Mouse (Mus musculus) hindbrain, embryonic 14.5 days (tissue): ENCODE data around the gene Emid1. TPM values are rescaled to one million over a fixed set of nuclear protein-coding genes. Genes with fewer than 3 reads are reported as not detected.

ENCODE experiments used
- ATAC-seq: fragments of 200-750 bp; cut with Nextera tagmentation; 2 replicates; pipeline ENCODE4 v1.8.0; 2017; ENCODE audit warnings: moderate number of reproducible peaks, mild to moderate bottlenecking, moderate TSS enrichment, moderate library complexity; ENCODE audit not compliant: low FRiP score
- DNase-seq: peaks from one replicate; pipeline ENCODE4 v3.0.0-alpha.2; 2015; ENCODE audit warnings: low spot score
- H3K27ac ChIP-seq: fragments of 300-500 bp; sonication (generic); 2 replicates; pipeline ENCODE4 v1.5.1; 2014; ENCODE audit warnings: mild to moderate bottlenecking, moderate library complexity
- H3K27me3 ChIP-seq: fragments of 300-500 bp; sonication (generic); 2 replicates; pipeline ENCODE4 v1.6.1; 2014; ENCODE audit warnings: mild to moderate bottlenecking, low read length, mixed read lengths; ENCODE audit not compliant: control insufficient read depth, insufficient read depth
- H3K36me3 ChIP-seq: fragments of 300-500 bp; sonication (generic); replicated peaks from 2 replicates; pipeline ENCODE4 v1.6.1; 2014; ENCODE audit not compliant: control insufficient read depth, insufficient read depth
- H3K4me1 ChIP-seq: fragments of 300-500 bp; sonication (generic); replicated peaks from 2 replicates; pipeline ENCODE4 v1.6.1; 2014; ENCODE audit warnings: antibody characterized with exemption, low read length, mixed read lengths; ENCODE audit not compliant: control insufficient read depth, insufficient read depth
- H3K4me2 ChIP-seq: fragments of 300-500 bp; sonication (generic); replicated peaks from 2 replicates; pipeline ENCODE4 v1.6.1; 2014; ENCODE audit warnings: mild to moderate bottlenecking, moderate library complexity
- H3K4me3 ChIP-seq: fragments of 300-500 bp; sonication (generic); replicated peaks from 2 replicates; pipeline ENCODE4 v1.5.1; 2014; ENCODE audit warnings: mild to moderate bottlenecking, low read length
- H3K9ac ChIP-seq: fragments of 300-500 bp; sonication (generic); 2 replicates; pipeline ENCODE4 v1.6.1; 2014
- H3K9me3 ChIP-seq: fragments of 300-500 bp; sonication (generic); 2 replicates; pipeline ENCODE4 v1.6.1; 2016; ENCODE audit warnings: low read length; ENCODE audit not compliant: control insufficient read depth
- WGBS: fragments of 180-500 bp; shearing (Covaris S2); extraction: QIAGEN DNeasy Blood & Tissue Kit; methylation state at CpG from one replicate; pipeline ENCODE4 v1.1.7; 2014; 5-methylcytosine and 5-hydroxymethylcytosine counted together
- polyA plus RNA-seq: library from polyadenylated mRNA; unstranded; fragments of >200 nt; fragmentation: Nextera tagmentation; extraction: Ambion mirVana; gene quantifications from 2 replicates; pipeline ENCODE4 v1.2.1, GENCODE M21; 2014

Gene Emid1
- polyA plus RNA-seq, 1 experiment from 2014 or later, result 17.8 TPM

DNA sequence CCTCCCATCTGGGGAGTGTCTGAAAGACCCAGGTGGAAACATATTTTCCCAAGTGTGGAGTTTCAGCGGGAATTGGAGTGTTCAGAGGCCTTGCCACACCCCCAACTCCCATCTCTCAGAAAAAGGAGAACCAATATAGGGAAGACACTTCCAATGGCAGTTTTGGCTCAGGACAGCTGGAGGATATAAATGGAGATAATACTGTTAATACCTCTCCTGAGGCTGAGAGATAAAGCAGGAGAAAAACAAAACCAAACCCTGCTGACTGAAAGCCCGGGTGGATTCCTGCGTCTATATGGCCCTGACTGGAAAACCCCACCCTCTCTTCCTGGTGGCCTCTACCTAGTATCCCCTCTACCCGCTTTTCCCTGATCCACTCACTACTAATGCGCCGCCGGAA, 49.7 kb downstream of the Emid1 start:
- DNase-seq (no peak), ATAC-seq (no peak)
- WGBS, result 93% methylated on average over 7 of the region's 7 CpGs
- H3K36me3 ChIP-seq, result peaks cover 38% of the 10 kb centered on the region
- H3K4me2 ChIP-seq, result no peak overlapping the region
- H3K4me3 ChIP-seq, result no peak overlapping the region
- H3K9me3 ChIP-seq, result no peaks in the 10 kb centered on the region
- no peaks in the 10 kb centered on the region for H3K27me3 ChIP-seq
- H3K9ac ChIP-seq, result no peak overlapping the region
- H3K4me1 ChIP-seq, result peaks cover 18% of the 10 kb centered on the region
- H3K27ac ChIP-seq, result no peak overlapping the region

DNA sequence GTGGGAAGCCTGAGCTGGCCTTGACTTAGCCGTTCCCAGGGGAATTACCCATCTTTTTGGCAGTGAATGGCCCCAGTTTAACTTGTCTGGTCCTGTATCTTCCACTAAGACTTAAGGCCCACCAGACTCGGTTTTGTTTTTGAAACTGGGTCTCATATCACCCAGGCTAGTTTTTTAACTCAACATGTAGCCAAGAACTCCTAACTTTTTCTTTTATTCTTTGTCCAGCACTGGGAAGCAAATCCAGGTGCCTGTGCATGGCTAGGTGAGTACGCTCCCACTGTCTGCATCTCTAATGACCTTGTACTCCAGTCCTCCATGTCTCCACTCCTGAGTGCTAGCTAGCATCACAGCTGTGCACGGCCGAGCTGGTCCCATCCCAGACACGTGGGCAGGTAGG, 50.4 kb downstream of the Emid1 start:
- Histone ChIP-seq H3K27me3 (no peaks in the 10 kb centered on the region), H3K9me3 (no peaks in the 10 kb centered on the region), H3K27ac (no peak overlapping the region), H3K4me3 (no peak overlapping the region), H3K9ac (no peak overlapping the region), H3K4me2 (0 out of 2 replicates have a peak overlapping the region, but pooled peaks have one; percentile 87), H3K36me3 (peaks cover 38% of the 10 kb centered on the region), H3K4me1 (peaks cover 26% of the 10 kb centered on the region)
- 88% methylated on average over 6 of the region's 6 CpGs for WGBS
- ATAC-seq, result no peak
- no peak for DNase-seq

- Histone ChIP-seq H3K4me3 (peak overlapping the region; percentile 99), H3K9ac (peak overlapping the region; percentile 98), H3K9me3 (no peaks in the 10 kb centered on the region), H3K4me1 (peaks cover 34% of the 10 kb centered on the region), H3K27ac (peak overlapping the region; percentile 99; the same call in 1 of the 2 replicates), H3K27me3 (no peaks in the 10 kb centered on the region), H3K36me3 (peaks cover 37% of the 10 kb centered on the region), H3K4me2 (peak overlapping the region; percentile 87)
- no peak for DNase-seq
- 36% methylated on average over 5 of the region's 5 CpGs for WGBS
- no peak for ATAC-seq
Measured at GRCm38 (mm10) chr11:5100801-5101200, 51.3 kb downstream of the Emid1 start.

DNA sequence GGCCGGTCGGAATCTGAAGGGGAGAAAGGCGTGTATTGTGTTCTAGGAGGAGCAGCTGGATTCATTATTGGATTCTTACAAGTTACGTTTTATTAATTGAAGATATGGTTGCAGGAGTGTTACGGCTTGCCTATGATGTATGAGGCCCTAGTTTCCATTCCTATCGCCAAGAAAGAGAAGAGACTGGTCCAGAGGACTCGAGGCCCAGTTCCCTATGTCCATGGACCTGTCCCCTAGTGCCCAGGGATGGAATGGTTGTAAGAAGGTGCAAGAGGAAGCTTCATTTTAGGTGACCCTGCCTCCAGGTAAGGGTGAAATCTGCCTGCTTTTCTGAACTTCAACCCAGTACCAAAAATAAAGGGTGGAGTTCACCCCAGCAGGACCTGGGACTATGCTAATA, 51.8 kb downstream of the Emid1 start:
- H3K27ac ChIP-seq, result peak overlapping the region; percentile 99
- DNase-seq (no peak), ATAC-seq (no peak)
- H3K4me1 ChIP-seq, result peaks cover 35% of the 10 kb centered on the region
- H3K4me2 ChIP-seq, result peak overlapping the region; percentile 87
- peak overlapping the region; percentile 99 for H3K4me3 ChIP-seq
- peak overlapping the region; percentile 98 for H3K9ac ChIP-seq
- H3K36me3 ChIP-seq, result peaks cover 32% of the 10 kb centered on the region
- 1% methylated on average over 7 of the region's 7 CpGs for WGBS
- no peaks in the 10 kb centered on the region for H3K27me3 ChIP-seq
- no peaks in the 10 kb centered on the region for H3K9me3 ChIP-seq

DNA sequence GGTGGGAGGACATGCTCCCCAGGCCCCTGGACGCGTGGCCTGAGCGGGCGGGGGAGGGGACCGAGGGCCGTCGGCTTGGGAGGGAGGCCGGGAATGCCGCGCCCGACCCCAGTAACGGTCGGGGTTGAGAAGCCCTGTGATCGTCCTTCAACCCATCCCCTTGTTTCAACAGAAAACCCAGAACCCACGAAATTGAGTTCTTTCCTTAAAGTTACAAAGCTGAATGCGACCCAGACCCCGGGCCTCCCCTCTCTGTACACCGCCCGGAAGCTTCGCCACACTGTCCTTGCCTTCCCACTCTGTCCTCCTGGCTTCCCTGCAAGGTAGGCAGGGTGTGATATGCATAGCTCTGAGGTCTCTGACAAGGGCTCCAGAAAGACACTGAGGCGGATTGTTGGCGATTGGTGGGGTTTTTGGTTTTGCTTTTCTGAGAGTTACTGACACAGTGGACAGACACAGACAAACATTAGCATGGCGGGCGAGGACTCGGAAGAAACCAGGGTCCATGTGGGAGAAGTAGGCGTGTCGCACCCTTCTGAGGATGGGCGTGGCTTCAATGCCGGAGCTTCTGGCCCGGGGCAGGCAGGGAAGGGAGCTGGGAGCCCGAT, 52.4 kb downstream of the Emid1 start:
- peaks cover 35% of the 10 kb centered on the region for H3K4me1 ChIP-seq
- ATAC-seq, result peak; percentile 69
- H3K27me3 ChIP-seq, result no peaks in the 10 kb centered on the region
- H3K9me3 ChIP-seq, result no peaks in the 10 kb centered on the region
- peak overlapping the region; percentile 99 for H3K27ac ChIP-seq
- WGBS, result under 1% methylated on average over 31 of the region's 31 CpGs
- H3K36me3 ChIP-seq, result peaks cover 27% of the 10 kb centered on the region
- H3K4me3 ChIP-seq, result peak overlapping the region; percentile 99
- peak overlapping the region; percentile 87 for H3K4me2 ChIP-seq
- H3K9ac ChIP-seq, result peak overlapping the region; percentile 98
- DNase-seq, result peak; percentile 83

DNA sequence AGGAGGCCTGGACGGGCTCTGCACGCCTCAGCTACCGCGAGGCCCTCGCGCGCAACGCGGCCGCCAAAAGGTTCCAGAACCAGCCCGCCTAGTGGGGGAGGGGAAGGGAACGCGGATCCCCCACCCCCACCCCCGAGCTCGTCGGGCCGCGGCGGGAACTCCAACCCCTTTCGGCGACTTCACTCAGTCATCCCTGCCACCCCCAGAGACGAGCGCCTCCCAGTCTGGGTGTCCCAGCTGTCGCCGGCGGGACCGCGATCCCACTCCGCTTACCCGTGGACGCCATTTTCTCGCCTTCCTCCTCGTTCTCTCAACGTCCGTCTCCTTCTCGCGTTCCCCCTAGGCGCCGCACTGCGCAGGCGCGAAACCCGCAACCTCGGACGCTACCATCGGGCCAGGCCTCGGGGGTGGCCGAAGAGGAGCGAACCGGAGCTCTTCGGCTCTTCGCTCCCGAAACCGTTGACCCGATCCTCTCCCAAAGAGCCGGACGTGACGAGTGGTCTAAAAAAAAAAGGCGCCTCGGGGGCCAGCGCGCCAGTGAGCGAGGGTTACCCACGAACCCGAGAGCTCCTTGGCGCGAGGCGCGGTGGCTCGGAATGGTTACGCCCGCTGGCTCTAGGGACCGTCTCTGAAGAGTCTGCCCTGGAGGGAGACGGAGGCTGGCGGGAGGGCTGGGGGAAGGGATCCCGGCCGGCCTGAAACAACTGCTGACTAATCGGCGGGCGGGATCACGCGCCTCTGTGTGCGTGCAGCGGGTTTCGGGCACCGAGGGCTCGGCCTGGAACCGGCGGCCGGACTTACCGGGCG, 53.1 kb downstream of the Emid1 start, which contains the start of the genes Rhbdd3 and Ewsr1:
Rhbdd3 (plus strand) TSS at position 191 of the 807 bp plus-strand sequence.
Ewsr1 (minus strand) TSS at position 531 of the 807 bp plus-strand sequence.
- Histone ChIP-seq H3K27me3 (no peaks in the 10 kb centered on the region), H3K4me2 (peak within 1 kb of the TSS; percentile 87), H3K4me3 (peak within 1 kb of the TSS; percentile 99), H3K36me3 (peaks cover 20% of the 10 kb centered on the region), H3K9me3 (no peaks in the 10 kb centered on the region), H3K4me1 (peaks cover 35% of the 10 kb centered on the region), H3K27ac (peak within 1 kb of the TSS; percentile 99), H3K9ac (peak within 1 kb of the TSS; percentile 98)
- under 1% methylated on average over 86 of the region's 92 CpGs for WGBS
- DNase-seq, result peak; percentile 98
- ATAC-seq, result peak; percentile 91

GRCm38 (mm10) chr11:5098035-5098735, 53.9 kb downstream of the Emid1 start:
- H3K36me3 ChIP-seq, result peaks cover 16% of the 10 kb centered on the region
- DNase-seq (peak; percentile 41), ATAC-seq (no peak)
- peak overlapping the region; percentile 87 for H3K4me2 ChIP-seq
- no peaks in the 10 kb centered on the region for H3K27me3 ChIP-seq
- peak overlapping the region; percentile 99 for H3K4me3 ChIP-seq
- H3K9ac ChIP-seq, result peak overlapping the region; percentile 98
- H3K27ac ChIP-seq, result peak overlapping the region; percentile 99
- peaks cover 35% of the 10 kb centered on the region for H3K4me1 ChIP-seq
- WGBS, result under 1% methylated on average over 44 of the region's 44 CpGs
- no peaks in the 10 kb centered on the region for H3K9me3 ChIP-seq

GRCm38 (mm10) chr11:5096480-5097020, 55.5 kb downstream of the Emid1 start:
- no peak for DNase-seq
- 76% methylated on average over 8 of the region's 8 CpGs for whole genome bisulfite sequencing
- peaks cover 34% of the 10 kb centered on the region for H3K4me1 ChIP-seq
- H3K36me3 ChIP-seq, result peaks cover 20% of the 10 kb centered on the region
- no peak overlapping the region for H3K9ac ChIP-seq
- no peak for ATAC-seq
- peak overlapping the region; percentile 99 for H3K4me3 ChIP-seq
- H3K9me3 ChIP-seq, result no peaks in the 10 kb centered on the region
- peak overlapping the region; percentile 87 for H3K4me2 ChIP-seq
- no peaks in the 10 kb centered on the region for H3K27me3 ChIP-seq
- H3K27ac ChIP-seq, result no peak overlapping the region

DNA sequence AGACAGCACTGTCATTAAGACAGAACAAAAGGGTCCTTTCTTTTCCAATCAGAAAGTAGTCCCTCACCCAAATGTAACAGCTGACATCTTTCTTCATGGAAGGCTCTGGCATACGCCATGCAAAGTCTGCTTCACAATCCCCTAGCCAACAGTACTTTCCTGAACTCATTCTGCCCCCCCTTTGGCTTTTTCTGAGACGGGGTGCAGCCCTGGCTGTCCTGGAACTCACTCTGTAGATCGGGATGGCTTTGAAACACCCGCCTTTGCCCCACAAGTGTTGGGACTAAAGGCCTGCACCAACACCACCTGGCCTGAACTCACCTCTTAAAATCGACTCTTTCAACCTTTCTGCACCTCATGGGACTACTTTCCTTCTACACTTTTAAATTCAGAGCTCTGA, 56.2 kb downstream of the Emid1 start:
- 78% methylated on average over 5 of the region's 5 CpGs for WGBS
- H3K27me3 ChIP-seq, result no peaks in the 10 kb centered on the region
- no peaks in the 10 kb centered on the region for H3K9me3 ChIP-seq
- no peak overlapping the region for H3K9ac ChIP-seq
- DNase-seq (no peak), ATAC-seq (no peak)
- no peak overlapping the region for H3K4me3 ChIP-seq
- 0 out of 2 replicates have a peak overlapping the region, but pooled peaks have one; percentile 87 for H3K4me2 ChIP-seq
- peaks cover 27% of the 10 kb centered on the region for H3K4me1 ChIP-seq
- H3K36me3 ChIP-seq, result peaks cover 27% of the 10 kb centered on the region
- no peak overlapping the region for H3K27ac ChIP-seq
